Mouse (Mus musculus) lung, embryonic 16.5 days (tissue): ENCODE measurements at regions not wholly inside any gene's neighbourhood (a gene's known extent, or its start where the extent isn't known, plus 50 kb on each side); places are given as distances from the start of the nearest gene placed in this dataset.

Experiments used
- ATAC-seq: fragments of 200-750 bp; cut with Nextera tagmentation; 2 replicates; pipeline ENCODE4 v1.8.0; 2017; ENCODE audit warnings: low read depth, mild to moderate bottlenecking, moderate library complexity
- H3K27ac ChIP-seq: fragments of 300-500 bp; sonication (generic); 2 replicates; pipeline ENCODE4 v1.5.1; 2014; ENCODE audit warnings: mild to moderate bottlenecking, control low read depth, low read length
- H3K27me3 ChIP-seq: fragments of 300-500 bp; sonication (generic); 2 replicates; pipeline ENCODE4 v1.6.1; 2014; ENCODE audit warnings: low read depth, low read length, mixed read lengths; ENCODE audit not compliant: control insufficient read depth, insufficient read depth
- H3K36me3 ChIP-seq: fragments of 300-500 bp; sonication (generic); 2 replicates; pipeline ENCODE4 v1.6.1; 2014; ENCODE audit warnings: low read length; ENCODE audit not compliant: control insufficient read depth, insufficient read depth
- H3K4me1 ChIP-seq: fragments of 300-500 bp; sonication (generic); replicated peaks from 2 replicates; pipeline ENCODE4 v1.6.1; 2014; ENCODE audit warnings: low read length, mixed read lengths; ENCODE audit not compliant: control insufficient read depth, insufficient read depth
- H3K4me2 ChIP-seq: fragments of 300-500 bp; sonication (generic); 2 replicates; pipeline ENCODE4 v1.6.1; 2014; ENCODE audit warnings: low read depth, low read length, control low read depth
- H3K4me3 ChIP-seq: fragments of 300-500 bp; sonication (generic); 2 replicates; pipeline ENCODE4 v1.5.1; 2014; ENCODE audit warnings: mild to moderate bottlenecking, low read length, control low read depth
- H3K9ac ChIP-seq: fragments of 300-500 bp; sonication (generic); 2 replicates; pipeline ENCODE4 v1.6.1; 2014; ENCODE audit warnings: low read length, control low read depth
- H3K9me3 ChIP-seq: fragments of 300-500 bp; sonication (generic); 2 replicates; pipeline ENCODE4 v1.6.1; 2016; ENCODE audit warnings: low read length; ENCODE audit not compliant: control insufficient read depth
- WGBS: fragments of 180-500 bp; shearing (Covaris S2); extraction: QIAGEN DNeasy Blood & Tissue Kit; methylation state at CpG from one replicate; pipeline ENCODE4 v1.1.7; 2014; 5-methylcytosine and 5-hydroxymethylcytosine counted together

GRCm38 (mm10) chr17:70942478-70942877 lies 60.0 kb upstream of the Myom1 start:
- 80% methylated on average over 5 of the region's 5 CpGs for WGBS
- no peak overlapping the region for H3K27ac ChIP-seq
- no peaks in the 10 kb centered on the region for H3K27me3 ChIP-seq
- H3K4me1 ChIP-seq: no peaks in the 10 kb centered on the region
- no peaks in the 10 kb centered on the region for H3K9me3 ChIP-seq
- H3K4me2 ChIP-seq: no peak overlapping the region
- H3K36me3 ChIP-seq: no peaks in the 10 kb centered on the region
- no peak overlapping the region for H3K9ac ChIP-seq
- ATAC-seq: no peak
- no peak overlapping the region for H3K4me3 ChIP-seq

GRCm38 (mm10) chr17:70934258-70934657 lies 68.2 kb upstream of the Myom1 start:
- H3K27me3 ChIP-seq: no peaks in the 10 kb centered on the region
- H3K4me1 ChIP-seq: 0 out of 2 replicates have a peak, but pooled peaks cover 3% of the 10 kb centered on the region
- no peak overlapping the region for H3K4me3 ChIP-seq
- no peak overlapping the region for H3K9ac ChIP-seq
- H3K27ac ChIP-seq: no peak overlapping the region
- WGBS: 77% methylated on average over 1 of the region's 1 CpGs
- no peaks in the 10 kb centered on the region for H3K9me3 ChIP-seq
- ATAC-seq: no peak
- H3K4me2 ChIP-seq: no peak overlapping the region
- H3K36me3 ChIP-seq: no peaks in the 10 kb centered on the region

GRCm38 (mm10) chr17:70933122-70934050 lies 69.0 kb upstream of the Myom1 start:
- no peak overlapping the region for H3K4me3 ChIP-seq
- H3K36me3 ChIP-seq: no peaks in the 10 kb centered on the region
- H3K27me3 ChIP-seq: no peaks in the 10 kb centered on the region
- no peak overlapping the region for H3K4me2 ChIP-seq
- H3K9me3 ChIP-seq: no peaks in the 10 kb centered on the region
- H3K27ac ChIP-seq: no peak overlapping the region
- ATAC-seq: peak; percentile 43; the same call in 1 of the 2 replicates
- H3K4me1 ChIP-seq: 0 out of 2 replicates have a peak, but pooled peaks cover 3% of the 10 kb centered on the region
- no peak overlapping the region for H3K9ac ChIP-seq
- 31% methylated on average over 4 of the region's 4 CpGs for WGBS

GRCm38 (mm10) chr17:70932565-70932964 lies 69.9 kb upstream of the Myom1 start:
- Histone ChIP-seq H3K4me3 (no peak overlapping the region), H3K9me3 (no peaks in the 10 kb centered on the region), H3K27me3 (no peaks in the 10 kb centered on the region), H3K36me3 (no peaks in the 10 kb centered on the region), H3K27ac (no peak overlapping the region), H3K4me2 (no peak overlapping the region), H3K4me1 (0 out of 2 replicates have a peak, but pooled peaks cover 3% of the 10 kb centered on the region), H3K9ac (no peak overlapping the region)
- no peak for ATAC-seq

GRCm38 (mm10) chr17:70930600-70930999 lies 71.8 kb upstream of the Myom1 start:
- ATAC-seq: no peak
- WGBS: 81% methylated on average over 9 of the region's 9 CpGs
- H3K9ac ChIP-seq: no peak overlapping the region
- no peak overlapping the region for H3K4me2 ChIP-seq
- H3K27ac ChIP-seq: no peak overlapping the region
- H3K4me1 ChIP-seq: 0 out of 2 replicates have a peak, but pooled peaks cover 3% of the 10 kb centered on the region
- no peak overlapping the region for H3K4me3 ChIP-seq
- no peaks in the 10 kb centered on the region for H3K36me3 ChIP-seq
- H3K9me3 ChIP-seq: no peaks in the 10 kb centered on the region
- no peaks in the 10 kb centered on the region for H3K27me3 ChIP-seq

GRCm38 (mm10) chr17:70929582-70929981 lies 72.9 kb upstream of the Myom1 start:
- 42% methylated on average over 1 of the region's 1 CpGs for WGBS
- H3K36me3 ChIP-seq: no peaks in the 10 kb centered on the region
- no peak overlapping the region for H3K9ac ChIP-seq
- 0 out of 2 replicates have a peak, but pooled peaks cover 3% of the 10 kb centered on the region for H3K4me1 ChIP-seq
- H3K9me3 ChIP-seq: no peaks in the 10 kb centered on the region
- ATAC-seq: no peak; the same call in 1 of the 2 replicates
- no peaks in the 10 kb centered on the region for H3K27me3 ChIP-seq
- no peak overlapping the region for H3K4me2 ChIP-seq
- no peak overlapping the region for H3K4me3 ChIP-seq
- H3K27ac ChIP-seq: no peak overlapping the region

GRCm38 (mm10) chr17:70924565-70925220 lies 71.3 kb upstream of the Tgif1 start:
- H3K9ac ChIP-seq: no peak overlapping the region
- 78% methylated on average over 8 of the region's 8 CpGs for WGBS
- no peaks in the 10 kb centered on the region for H3K36me3 ChIP-seq
- no peak for ATAC-seq
- H3K27ac ChIP-seq: no peak overlapping the region
- no peaks in the 10 kb centered on the region for H3K4me1 ChIP-seq
- H3K9me3 ChIP-seq: no peaks in the 10 kb centered on the region
- no peaks in the 10 kb centered on the region for H3K27me3 ChIP-seq
- no peak overlapping the region for H3K4me2 ChIP-seq
- H3K4me3 ChIP-seq: no peak overlapping the region

GRCm38 (mm10) chr17:70921681-70922080 lies 68.3 kb upstream of the Tgif1 start:
- no peak for ATAC-seq
- H3K27me3 ChIP-seq: no peaks in the 10 kb centered on the region
- 51% methylated on average over 13 of the region's 13 CpGs for WGBS
- H3K4me1 ChIP-seq: no peaks in the 10 kb centered on the region
- H3K4me3 ChIP-seq: no peak overlapping the region
- no peak overlapping the region for H3K9ac ChIP-seq
- H3K36me3 ChIP-seq: no peaks in the 10 kb centered on the region
- no peak overlapping the region for H3K27ac ChIP-seq
- no peaks in the 10 kb centered on the region for H3K9me3 ChIP-seq
- H3K4me2 ChIP-seq: no peak overlapping the region

- no peak overlapping the region for H3K27ac ChIP-seq
- H3K4me3 ChIP-seq: no peak overlapping the region
- no peaks in the 10 kb centered on the region for H3K36me3 ChIP-seq
- H3K27me3 ChIP-seq: no peaks in the 10 kb centered on the region
- H3K4me1 ChIP-seq: no peaks in the 10 kb centered on the region
- no peak overlapping the region for H3K9ac ChIP-seq
- H3K9me3 ChIP-seq: no peaks in the 10 kb centered on the region
- no peak overlapping the region for H3K4me2 ChIP-seq
- no peak for ATAC-seq
Measured at GRCm38 (mm10) chr17:70920181-70920580, 66.8 kb upstream of the Tgif1 start.
